Mouse (Mus musculus): ENCODE data around the gene Oxct2a. TPM values are rescaled to one million over a fixed set of nuclear protein-coding genes. Genes with fewer than 3 reads are reported as not detected.
"Not testable (repeated sequence)": the region's sequence is repeated elsewhere in the genome, so short reads cannot be mapped to it uniquely, and the experiment has no call there.

Gene Oxct2a
- polyA plus RNA-seq, 1 experiment from 2014 or later, result not detected

- no peak overlapping the region for H3K9ac ChIP-seq (replicated peaks; ENCODE audit: low read depth, low read length)
- no peak overlapping the region for H3K4me2 ChIP-seq (ENCODE audit: low read depth, low read length)
- H3K27me3 ChIP-seq (ENCODE audit: control insufficient read depth, insufficient read depth, low read length), result peaks cover 4% of the 10 kb centered on the region; the same call in 1 of the 2 replicates
- 56% methylated on average over 3 of the region's 3 CpGs for WGBS
- H3K9me3 ChIP-seq (ENCODE audit: control insufficient read depth, low read length), result no peaks in the 10 kb centered on the region
- H3K4me3 ChIP-seq (ENCODE audit: low read depth, low read length), result no peak overlapping the region
- no peak for ATAC-seq (ENCODE audit: low read depth)
- no peaks in the 10 kb centered on the region for H3K36me3 ChIP-seq (ENCODE audit: control insufficient read depth, insufficient read depth, low read length)
- no peaks in the 10 kb centered on the region for H3K4me1 ChIP-seq (ENCODE audit: control insufficient read depth, insufficient read depth, low read length)
- H3K27ac ChIP-seq (ENCODE audit: low read depth, low read length), result no peak overlapping the region
Measured at GRCm38 (mm10) chr4:123327630-123328029, 4.2 kb upstream of the Oxct2a start.

- Histone ChIP-seq H3K9ac (replicated peaks; ENCODE audit: low read depth, low read length) (no peak overlapping the region), H3K9me3 (ENCODE audit: control insufficient read depth, low read length) (no peaks in the 10 kb centered on the region), H3K4me1 (ENCODE audit: control insufficient read depth, insufficient read depth, low read length) (no peaks in the 10 kb centered on the region), H3K4me3 (ENCODE audit: low read depth, low read length) (no peak overlapping the region), H3K27me3 (ENCODE audit: control insufficient read depth, insufficient read depth, low read length) (peaks cover 4% of the 10 kb centered on the region; the same call in 1 of the 2 replicates), H3K4me2 (ENCODE audit: low read depth, low read length) (no peak overlapping the region), H3K27ac (ENCODE audit: low read depth, low read length) (no peak overlapping the region), H3K36me3 (ENCODE audit: control insufficient read depth, insufficient read depth, low read length) (no peaks in the 10 kb centered on the region)
- no peak for ATAC-seq (ENCODE audit: low read depth)
- WGBS, result 76% methylated on average over 3 of the region's 3 CpGs
Measured at GRCm38 (mm10) chr4:123326087-123326486, 2.7 kb upstream of the Oxct2a start.

- H3K4me1 ChIP-seq (ENCODE audit: control insufficient read depth, insufficient read depth, low read length); H3K27ac ChIP-seq (ENCODE audit: low read depth, low read length); H3K9me3 ChIP-seq (ENCODE audit: control insufficient read depth, low read length); H3K4me2 ChIP-seq (ENCODE audit: low read depth, low read length); H3K9ac ChIP-seq (replicated peaks; ENCODE audit: low read depth, low read length); H3K36me3 ChIP-seq (ENCODE audit: control insufficient read depth, insufficient read depth, low read length); H3K27me3 ChIP-seq (ENCODE audit: control insufficient read depth, insufficient read depth, low read length); H3K4me3 ChIP-seq (ENCODE audit: low read depth, low read length): not testable (repeated sequence)
- WGBS, result 15% methylated on average over 11 of the region's 38 CpGs
- peak; percentile 54 for ATAC-seq (ENCODE audit: low read depth)
Measured at GRCm38 (mm10) chr4:123322910-123323309, 524 bp downstream of the Oxct2a start.

GRCm38 (mm10) chr4:123314497-123314896 is 8.9 kb downstream of the Oxct2a start:
- WGBS, result 88% methylated on average over 3 of the region's 3 CpGs
- no peaks in the 10 kb centered on the region for H3K27me3 ChIP-seq (ENCODE audit: control insufficient read depth, insufficient read depth, low read length)
- H3K9ac ChIP-seq (replicated peaks; ENCODE audit: low read depth, low read length), result no peak overlapping the region
- H3K4me1 ChIP-seq (ENCODE audit: control insufficient read depth, insufficient read depth, low read length), result no peaks in the 10 kb centered on the region
- H3K4me2 ChIP-seq (ENCODE audit: low read depth, low read length), result no peak overlapping the region
- ATAC-seq (ENCODE audit: low read depth), result no peak
- H3K9me3 ChIP-seq (ENCODE audit: control insufficient read depth, low read length), result no peaks in the 10 kb centered on the region
- H3K27ac ChIP-seq (ENCODE audit: low read depth, low read length), result no peak overlapping the region
- H3K4me3 ChIP-seq (ENCODE audit: low read depth, low read length), result no peak overlapping the region
- H3K36me3 ChIP-seq (ENCODE audit: control insufficient read depth, insufficient read depth, low read length), result no peaks in the 10 kb centered on the region

GRCm38 (mm10) chr4:123313010-123313409 is 10.4 kb downstream of the Oxct2a start:
- no peak overlapping the region for H3K4me2 ChIP-seq (ENCODE audit: low read depth, low read length)
- no peaks in the 10 kb centered on the region for H3K9me3 ChIP-seq (ENCODE audit: control insufficient read depth, low read length)
- 92% methylated on average over 6 of the region's 6 CpGs for WGBS
- H3K36me3 ChIP-seq (ENCODE audit: control insufficient read depth, insufficient read depth, low read length), result no peaks in the 10 kb centered on the region
- H3K4me1 ChIP-seq (ENCODE audit: control insufficient read depth, insufficient read depth, low read length), result no peaks in the 10 kb centered on the region
- no peak for ATAC-seq (ENCODE audit: low read depth)
- no peak overlapping the region for H3K4me3 ChIP-seq (ENCODE audit: low read depth, low read length)
- no peaks in the 10 kb centered on the region for H3K27me3 ChIP-seq (ENCODE audit: control insufficient read depth, insufficient read depth, low read length)
- H3K27ac ChIP-seq (ENCODE audit: low read depth, low read length), result no peak overlapping the region
- H3K9ac ChIP-seq (replicated peaks; ENCODE audit: low read depth, low read length), result no peak overlapping the region

- H3K27ac ChIP-seq (ENCODE audit: low read depth, low read length), result no peak overlapping the region
- no peaks in the 10 kb centered on the region for H3K9me3 ChIP-seq (ENCODE audit: control insufficient read depth, low read length)
- H3K4me2 ChIP-seq (ENCODE audit: low read depth, low read length), result no peak overlapping the region
- no peaks in the 10 kb centered on the region for H3K27me3 ChIP-seq (ENCODE audit: control insufficient read depth, insufficient read depth, low read length)
- H3K36me3 ChIP-seq (ENCODE audit: control insufficient read depth, insufficient read depth, low read length), result no peaks in the 10 kb centered on the region
- 86% methylated on average over 7 of the region's 7 CpGs for WGBS
- no peak for ATAC-seq (ENCODE audit: low read depth)
- no peaks in the 10 kb centered on the region for H3K4me1 ChIP-seq (ENCODE audit: control insufficient read depth, insufficient read depth, low read length)
- H3K4me3 ChIP-seq (ENCODE audit: low read depth, low read length), result no peak overlapping the region
- no peak overlapping the region for H3K9ac ChIP-seq (replicated peaks; ENCODE audit: low read depth, low read length)
Measured at GRCm38 (mm10) chr4:123311845-123312244, 11.6 kb downstream of the Oxct2a start.

- Histone ChIP-seq H3K4me2 (ENCODE audit: low read depth, low read length) (no peak overlapping the region), H3K36me3 (ENCODE audit: control insufficient read depth, insufficient read depth, low read length) (no peaks in the 10 kb centered on the region), H3K4me1 (ENCODE audit: control insufficient read depth, insufficient read depth, low read length) (no peaks in the 10 kb centered on the region), H3K27ac (ENCODE audit: low read depth, low read length) (no peak overlapping the region), H3K27me3 (ENCODE audit: control insufficient read depth, insufficient read depth, low read length) (no peaks in the 10 kb centered on the region), H3K9me3 (ENCODE audit: control insufficient read depth, low read length) (no peaks in the 10 kb centered on the region), H3K4me3 (ENCODE audit: low read depth, low read length) (no peak overlapping the region), H3K9ac (replicated peaks; ENCODE audit: low read depth, low read length) (no peak overlapping the region)
- ATAC-seq (ENCODE audit: low read depth), result no peak
- WGBS, result 65% methylated on average over 3 of the region's 3 CpGs
Measured at GRCm38 (mm10) chr4:123308292-123308691, 15.1 kb downstream of the Oxct2a start.

GRCm38 (mm10) chr4:123306999-123307398 is 16.4 kb downstream of the Oxct2a start:
- H3K4me3 ChIP-seq (ENCODE audit: low read depth, low read length), result no peak overlapping the region
- no peak overlapping the region for H3K27ac ChIP-seq (ENCODE audit: low read depth, low read length)
- no peak overlapping the region for H3K9ac ChIP-seq (replicated peaks; ENCODE audit: low read depth, low read length)
- H3K27me3 ChIP-seq (ENCODE audit: control insufficient read depth, insufficient read depth, low read length), result no peaks in the 10 kb centered on the region
- H3K4me2 ChIP-seq (ENCODE audit: low read depth, low read length), result no peak overlapping the region
- H3K36me3 ChIP-seq (ENCODE audit: control insufficient read depth, insufficient read depth, low read length), result no peaks in the 10 kb centered on the region; the same call in 1 of the 2 replicates
- WGBS, result 87% methylated on average over 10 of the region's 10 CpGs
- no peak for ATAC-seq (ENCODE audit: low read depth)
- H3K9me3 ChIP-seq (ENCODE audit: control insufficient read depth, low read length), result no peaks in the 10 kb centered on the region
- H3K4me1 ChIP-seq (ENCODE audit: control insufficient read depth, insufficient read depth, low read length), result no peaks in the 10 kb centered on the region

GRCm38 (mm10) chr4:123305789-123306188 is 17.6 kb downstream of the Oxct2a start:
- H3K27me3 ChIP-seq (ENCODE audit: control insufficient read depth, insufficient read depth, low read length), result no peaks in the 10 kb centered on the region
- WGBS, result 36% methylated on average over 3 of the region's 3 CpGs
- no peak overlapping the region for H3K4me2 ChIP-seq (ENCODE audit: low read depth, low read length)
- peak; percentile 46; the same call in 1 of the 2 replicates for ATAC-seq (ENCODE audit: low read depth)
- H3K36me3 ChIP-seq (ENCODE audit: control insufficient read depth, insufficient read depth, low read length), result no peaks in the 10 kb centered on the region; the same call in 1 of the 2 replicates
- no peak overlapping the region for H3K9ac ChIP-seq (replicated peaks; ENCODE audit: low read depth, low read length)
- H3K27ac ChIP-seq (ENCODE audit: low read depth, low read length), result no peak overlapping the region
- H3K4me3 ChIP-seq (ENCODE audit: low read depth, low read length), result no peak overlapping the region
- no peaks in the 10 kb centered on the region for H3K9me3 ChIP-seq (ENCODE audit: control insufficient read depth, low read length)
- H3K4me1 ChIP-seq (ENCODE audit: control insufficient read depth, insufficient read depth, low read length), result no peaks in the 10 kb centered on the region
